Mouse (Mus musculus) limb, embryonic 14.5 days (tissue): ENCODE data around the gene Mcm2. TPM values are rescaled to one million over a fixed set of nuclear protein-coding genes. Genes with fewer than 3 reads are reported as not detected.
A peak's percentile ranks its signal among the peaks of the same experiment; 100 is the strongest.

Experiments used
- ATAC-seq: fragments of 200-750 bp; cut with Nextera tagmentation; 2 replicates; pipeline ENCODE4 v1.8.0; 2017; ENCODE audit warnings: low read depth, moderate number of reproducible peaks, moderate TSS enrichment; ENCODE audit not compliant: low FRiP score
- DNase-seq: peaks from one replicate; pipeline ENCODE4 v3.0.0-alpha.2; 2015; ENCODE audit warnings: low spot score
- H3K27ac ChIP-seq: fragments of 300-500 bp; sonication (generic); replicated peaks from 2 replicates; pipeline ENCODE4 v1.5.1; 2014; ENCODE audit warnings: low read depth, mild to moderate bottlenecking, low read length, moderate library complexity, mixed read lengths
- H3K27me3 ChIP-seq: fragments of 300-500 bp; sonication (generic); 2 replicates; pipeline ENCODE4 v1.6.1; 2014; ENCODE audit warnings: low read length, mixed read lengths; ENCODE audit not compliant: control insufficient read depth, insufficient read depth
- H3K36me3 ChIP-seq: fragments of 300-500 bp; sonication (generic); 2 replicates; pipeline ENCODE4 v1.6.1; 2014; ENCODE audit warnings: mild to moderate bottlenecking, low read length, moderate library complexity, mixed read lengths; ENCODE audit not compliant: control insufficient read depth, insufficient read depth
- H3K4me1 ChIP-seq: fragments of 300-500 bp; sonication (generic); 2 replicates; pipeline ENCODE4 v1.6.1; 2014; ENCODE audit warnings: antibody characterized with exemption, low read length, mixed read lengths; ENCODE audit not compliant: control insufficient read depth, insufficient read depth
- H3K4me2 ChIP-seq: fragments of 300-500 bp; sonication (generic); replicated peaks from 2 replicates; pipeline ENCODE4 v1.6.1; 2014; ENCODE audit warnings: low read depth, mild to moderate bottlenecking, low read length, moderate library complexity; ENCODE audit not compliant: severe bottlenecking
- H3K4me3 ChIP-seq: fragments of 300-500 bp; sonication (generic); replicated peaks from 2 replicates; pipeline ENCODE4 v1.5.1; 2014; ENCODE audit warnings: low read length
- H3K9ac ChIP-seq: fragments of 300-500 bp; sonication (generic); 2 replicates; pipeline ENCODE4 v1.6.1; 2014; ENCODE audit warnings: mild to moderate bottlenecking, low read depth, low read length, moderate library complexity; ENCODE audit not compliant: severe bottlenecking
- H3K9me3 ChIP-seq: fragments of 300-500 bp; sonication (generic); 2 replicates; pipeline ENCODE4 v1.6.1; 2016; ENCODE audit warnings: low read length; ENCODE audit not compliant: control insufficient read depth
- POLR2A ChIP-seq: fragments of 200-500 bp; IDR thresholded peaks from 2 replicates; pipeline ENCODE4 v1.8.0; 2012; ENCODE audit warnings: inconsistent platforms, mild to moderate bottlenecking, moderate library complexity, borderline replicate concordance; ENCODE audit not compliant: insufficient read depth, insufficient read length; ENCODE audit errors: extremely low read depth
- WGBS: fragments of 180-500 bp; shearing (Covaris S2); extraction: QIAGEN DNeasy Blood & Tissue Kit; methylation state at CpG from one replicate; pipeline ENCODE4 v1.1.7; 2014; 5-methylcytosine and 5-hydroxymethylcytosine counted together
- polyA plus RNA-seq, 2 experiments: library from polyadenylated mRNA; depleted of rRNA in 1 of 2; stranded (reverse) in 1 of 2; unstranded in 1 of 2; fragments of >200 nt; fragmentation: Nextera tagmentation in 1 of 2; extraction: Ambion mirVana in 1 of 2; gene quantifications; 2 replicates each; pipeline versions ENCODE4 v1.2.1 to v1.2.3; 2012 to 2014

Gene Mcm2
- 107 and 122 TPM in 2 replicates for polyA plus RNA-seq (2012; rRNA removed)
- 108 and 111 TPM in 2 replicates for polyA plus RNA-seq (2014; fragmentation: Nextera tagmentation; extraction: Ambion mirVana)

- H3K4me2 ChIP-seq, result peak within 1 kb of the TSS; percentile 70
- DNase-seq (peak; percentile 96), ATAC-seq (peak; percentile 90)
- H3K4me1 ChIP-seq, result peaks cover 23% of the 10 kb centered on the region
- peak within 1 kb of the TSS; percentile 75 for H3K27ac ChIP-seq
- H3K9me3 ChIP-seq, result no peaks in the 10 kb centered on the region
- 2% methylated on average over 31 of the region's 33 CpGs for WGBS
- H3K27me3 ChIP-seq, result no peaks in the 10 kb centered on the region
- TF ChIP-seq POLR2A, result no peak
- H3K4me3 ChIP-seq, result peak within 1 kb of the TSS; percentile 78
- peaks cover 34% of the 10 kb centered on the region for H3K36me3 ChIP-seq
- H3K9ac ChIP-seq, result peak within 1 kb of the TSS; percentile 87
Observed at GRCm38 (mm10) chr6:88898534-88899048, at the start of gene Mcm2. Gene Mcm2, minus strand, starts transcription at chr6:88898780.

- no peaks in the 10 kb centered on the region for H3K9me3 ChIP-seq
- H3K4me1 ChIP-seq, result peaks cover 3% of the 10 kb centered on the region; the same call in 1 of the 2 replicates
- DNase-seq (no peak), ATAC-seq (no peak)
- no peaks in the 10 kb centered on the region for H3K27me3 ChIP-seq
- H3K36me3 ChIP-seq, result no peaks in the 10 kb centered on the region
- no peak overlapping the region for H3K9ac ChIP-seq
- H3K4me3 ChIP-seq, result no peak overlapping the region
- TF ChIP-seq POLR2A, result no peak
- no peak overlapping the region for H3K27ac ChIP-seq
- H3K4me2 ChIP-seq, result no peak overlapping the region
Observed at GRCm38 (mm10) chr6:88947771-88948170, 49.2 kb upstream of the Mcm2 start.

GRCm38 (mm10) chr6:88946442-88946841 is 47.9 kb upstream of the Mcm2 start:
- 83% methylated on average over 6 of the region's 6 CpGs for WGBS
- Histone ChIP-seq H3K4me3 (no peak overlapping the region), H3K9ac (no peak overlapping the region), H3K27me3 (no peaks in the 10 kb centered on the region), H3K9me3 (no peaks in the 10 kb centered on the region), H3K36me3 (no peaks in the 10 kb centered on the region), H3K4me1 (peaks cover 6% of the 10 kb centered on the region; the same call in 1 of the 2 replicates), H3K4me2 (no peak overlapping the region), H3K27ac (no peak overlapping the region)
- ATAC-seq, result no peak
- DNase-seq, result no peak
- TF ChIP-seq POLR2A, result no peak

- Histone ChIP-seq H3K9ac (no peak overlapping the region), H3K27ac (no peak overlapping the region), H3K27me3 (no peaks in the 10 kb centered on the region), H3K36me3 (no peaks in the 10 kb centered on the region), H3K4me3 (no peak overlapping the region), H3K4me2 (no peak overlapping the region), H3K4me1 (peaks cover 9% of the 10 kb centered on the region), H3K9me3 (no peaks in the 10 kb centered on the region)
- no peak for TF ChIP-seq POLR2A
- no peak for DNase-seq
- no peak for ATAC-seq
- WGBS, result 70% methylated on average over 6 of the region's 6 CpGs
Observed at GRCm38 (mm10) chr6:88943666-88944065, 45.1 kb upstream of the Mcm2 start.

- Histone ChIP-seq H3K27ac (no peak overlapping the region), H3K4me2 (no peak overlapping the region), H3K27me3 (no peaks in the 10 kb centered on the region), H3K4me3 (no peak overlapping the region), H3K36me3 (no peaks in the 10 kb centered on the region), H3K4me1 (peaks cover 13% of the 10 kb centered on the region), H3K9me3 (no peaks in the 10 kb centered on the region), H3K9ac (no peak overlapping the region)
- ATAC-seq (no peak), DNase-seq (no peak)
- TF ChIP-seq POLR2A, result no peak
- 49% methylated on average over 8 of the region's 8 CpGs for WGBS
Observed at GRCm38 (mm10) chr6:88942595-88942994, 44.0 kb upstream of the Mcm2 start.
